Mouse (Mus musculus) gastrocnemius, postnatal 10 days (tissue): Measurements from ENCODE around the gene Ddhd1. TPM values are rescaled to one million over a fixed set of nuclear protein-coding genes. Genes with fewer than 3 reads are reported as not detected.

Experiments used
- DNase-seq: peaks from one replicate; pipeline ENCODE4 v3.0.0; 2021; ENCODE audit warnings: mixed read lengths
- long read RNA-seq, 2 experiments: library from polyadenylated mRNA; stranded (forward); transcript quantifications; one replicate each; pipeline ENCODE4 v2.0.0; 2021
- total RNA-seq, 2 experiments: library from RNA; stranded (reverse); gene quantifications; 2 replicates each; pipeline ENCODE4 v1.2.3; 2021

The Ddhd1 gene
- total RNA-seq, result 10 to 100 TPM in 1 of 2 experiments, 1 to 10 TPM in 1; 7.4 to 11.2 TPM
- long read RNA-seq, experiment 1, full-length matches to known transcripts, result 5 of 10 reads
- long read RNA-seq, experiment 1, partial matches to known transcripts, result 0 of 10 reads
- long read RNA-seq, experiment 1, other reads (novel, unspliced or antisense), result 5 of 10 reads
- long read RNA-seq, experiment 2, full-length matches to known transcripts, result 6 of 12 reads
- long read RNA-seq, experiment 2, partial matches to known transcripts, result 0 of 12 reads
- long read RNA-seq, experiment 2, other reads (novel, unspliced or antisense), result 6 of 12 reads

DNA sequence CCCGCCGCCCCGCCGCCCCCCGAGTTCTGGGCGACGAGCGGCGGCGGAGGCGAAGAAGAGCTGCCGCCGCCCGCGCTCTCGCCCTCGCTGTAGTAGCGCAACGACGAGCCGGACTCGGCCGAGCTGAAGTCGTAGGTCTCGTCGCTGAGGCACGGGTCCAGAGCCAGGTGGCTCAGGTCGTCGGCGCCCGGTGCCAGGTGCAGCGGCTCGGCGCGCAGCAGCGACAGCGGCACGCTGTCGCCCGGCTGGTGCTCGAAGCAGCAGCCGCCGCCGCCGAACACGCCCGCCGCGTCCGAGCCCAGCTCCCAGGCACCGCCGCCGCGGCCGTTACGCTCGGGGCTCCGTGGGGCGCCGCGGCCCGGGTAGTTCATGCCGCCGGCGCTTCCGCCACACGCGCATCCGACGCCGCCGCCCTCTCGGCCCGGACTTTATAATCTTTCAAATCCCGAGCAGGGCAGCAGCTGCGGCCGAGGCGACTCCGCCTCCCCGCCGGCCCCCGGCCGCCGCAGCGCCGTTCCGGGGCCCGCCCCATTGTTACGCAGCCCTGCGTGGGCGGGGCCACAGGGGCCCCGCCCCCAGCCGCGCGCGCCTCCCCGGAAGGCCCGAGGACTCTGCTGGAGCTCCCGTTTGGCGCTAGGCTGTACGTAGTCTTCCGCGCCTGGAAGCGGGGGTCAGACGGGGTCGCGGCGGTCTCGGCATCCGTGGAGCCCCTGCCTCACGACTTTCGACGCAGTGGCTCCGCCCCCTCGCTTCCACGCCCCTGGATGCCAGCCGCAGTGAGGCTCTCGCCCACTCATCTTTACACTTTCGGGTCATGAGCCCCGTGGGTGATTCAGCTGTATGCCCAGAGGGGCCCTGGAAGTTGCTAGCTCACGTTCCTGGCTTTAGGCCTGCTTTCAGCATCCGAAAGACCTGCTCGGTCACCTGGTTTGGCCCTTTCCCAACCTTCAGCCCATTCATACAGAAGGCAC is at the start of gene Ddhd1:
TSS of gene Ddhd1 (minus strand) at position 503 of the 971 bp plus-strand sequence.
- DNase-seq, result peak; percentile 87

DNA sequence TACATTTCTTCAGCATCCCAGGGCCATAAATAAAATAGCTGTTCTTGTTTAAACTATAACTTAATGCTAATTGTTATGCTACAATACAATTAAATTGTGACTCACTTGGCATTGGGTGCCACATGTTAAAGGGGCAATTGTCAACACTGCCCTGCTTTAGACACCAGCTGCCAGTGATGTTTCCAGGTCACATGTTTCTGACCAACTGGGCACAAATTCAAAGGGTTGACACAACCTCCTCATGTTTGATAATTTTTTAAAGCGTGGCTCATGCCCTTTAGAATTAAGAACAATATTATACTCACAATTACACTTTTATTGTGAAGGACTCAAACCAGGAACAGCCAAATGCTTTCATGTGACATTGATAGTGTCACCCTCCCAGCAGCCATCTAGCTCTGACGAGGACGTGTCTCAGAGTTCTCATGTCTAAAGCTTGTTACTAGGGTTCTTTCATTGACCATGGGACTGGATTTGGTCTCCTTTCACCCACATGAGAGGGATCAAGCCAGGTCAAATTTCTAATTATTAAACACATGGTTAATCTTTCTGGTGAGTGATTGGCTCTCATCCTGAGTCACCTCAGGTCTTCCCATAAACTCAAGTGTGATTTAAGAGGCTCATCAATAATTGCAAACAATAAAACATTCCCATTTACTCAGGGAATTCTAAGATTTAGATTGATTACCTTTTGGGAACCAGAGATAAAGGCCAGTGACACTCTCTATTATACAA is 49.4 kb upstream of the Ddhd1 start:
- no peak for DNase-seq

DNA sequence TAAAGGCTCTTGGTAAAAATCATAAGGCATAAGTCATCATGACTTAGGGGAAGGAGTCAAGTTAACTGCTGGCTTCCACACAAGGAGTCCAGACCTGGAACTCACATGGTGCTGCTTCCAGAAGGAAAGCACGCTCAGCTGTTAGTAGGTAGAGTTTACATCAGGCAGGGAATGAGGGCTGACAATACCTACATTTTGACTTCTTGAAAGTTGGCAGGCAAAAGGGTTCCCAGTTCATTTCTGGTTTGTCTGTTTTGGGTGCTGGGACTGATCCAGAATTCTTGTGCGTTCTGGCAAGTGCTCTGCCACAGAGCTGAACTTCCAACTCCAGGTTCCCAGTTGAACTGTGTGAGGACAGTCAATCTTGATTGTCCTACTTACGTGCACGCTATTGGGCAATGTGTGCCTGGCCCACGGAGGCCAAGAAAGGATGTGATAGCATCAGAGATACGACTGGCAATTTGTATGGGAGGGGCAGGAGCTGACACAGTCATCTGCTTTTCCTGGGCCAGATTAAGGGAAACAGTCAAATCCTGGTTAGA is 42.2 kb upstream of the Ddhd1 start:
- DNase-seq, result no peak

DNA sequence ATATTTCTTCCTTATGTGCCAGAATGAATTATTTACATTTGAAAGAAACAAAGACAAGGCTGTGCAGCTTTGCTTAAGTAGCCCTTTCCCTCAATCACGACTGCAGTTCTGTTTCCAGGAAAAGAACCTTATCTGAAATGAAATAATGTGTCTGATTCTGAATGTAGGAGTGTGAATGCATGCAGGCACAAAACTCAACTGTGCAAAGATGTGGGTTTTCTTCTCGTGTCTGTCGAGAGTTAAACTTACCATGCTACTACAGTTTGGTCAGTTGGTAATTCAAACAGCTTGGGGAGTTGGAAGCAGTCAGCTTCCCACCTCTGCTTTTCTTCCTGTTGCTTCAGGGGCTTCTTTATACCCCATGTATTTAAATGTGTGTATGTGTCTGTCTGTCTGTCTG is 40.9 kb upstream of the Ddhd1 start:
- no peak for DNase-seq

DNA sequence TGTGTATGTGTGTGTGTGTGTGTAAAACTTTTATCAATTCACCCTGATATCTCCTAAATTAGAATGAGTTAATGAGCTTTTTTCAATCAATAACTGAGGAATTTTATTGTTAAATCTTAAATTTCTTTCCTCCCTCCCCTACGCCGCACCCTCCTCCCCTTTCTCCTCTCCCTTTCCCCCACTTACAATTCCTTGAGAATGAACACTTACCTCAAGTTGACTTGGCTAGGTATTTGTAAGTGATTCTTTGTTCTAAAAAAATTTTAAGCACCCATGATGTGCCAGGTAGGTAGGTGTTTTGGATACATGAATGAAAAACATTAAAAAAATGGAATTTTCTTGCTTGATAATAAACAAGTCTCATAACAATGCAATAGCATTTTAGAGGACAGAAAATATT is 38.2 kb upstream of the Ddhd1 start:
- DNase-seq, result no peak

DNA sequence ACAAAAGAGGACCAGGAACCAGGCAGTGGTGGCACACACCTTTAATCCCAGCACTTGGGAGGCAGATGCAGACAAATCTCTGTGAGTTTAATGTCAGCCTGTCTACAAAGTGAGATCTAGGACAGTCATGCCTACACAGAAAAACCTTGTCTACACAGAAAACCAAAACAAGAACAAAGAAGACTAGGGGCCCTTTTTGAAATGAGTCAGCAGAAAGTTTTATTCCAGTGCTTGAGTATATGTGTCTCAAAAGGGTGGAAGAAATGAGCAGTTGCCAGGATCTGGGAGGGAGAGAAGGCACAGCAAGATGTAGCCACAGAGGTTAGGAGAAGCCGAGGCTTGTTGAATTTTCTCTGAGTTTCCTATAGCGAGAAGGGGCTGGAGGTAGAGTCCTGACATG is 35.9 kb upstream of the Ddhd1 start:
- DNase-seq, result no peak

DNA sequence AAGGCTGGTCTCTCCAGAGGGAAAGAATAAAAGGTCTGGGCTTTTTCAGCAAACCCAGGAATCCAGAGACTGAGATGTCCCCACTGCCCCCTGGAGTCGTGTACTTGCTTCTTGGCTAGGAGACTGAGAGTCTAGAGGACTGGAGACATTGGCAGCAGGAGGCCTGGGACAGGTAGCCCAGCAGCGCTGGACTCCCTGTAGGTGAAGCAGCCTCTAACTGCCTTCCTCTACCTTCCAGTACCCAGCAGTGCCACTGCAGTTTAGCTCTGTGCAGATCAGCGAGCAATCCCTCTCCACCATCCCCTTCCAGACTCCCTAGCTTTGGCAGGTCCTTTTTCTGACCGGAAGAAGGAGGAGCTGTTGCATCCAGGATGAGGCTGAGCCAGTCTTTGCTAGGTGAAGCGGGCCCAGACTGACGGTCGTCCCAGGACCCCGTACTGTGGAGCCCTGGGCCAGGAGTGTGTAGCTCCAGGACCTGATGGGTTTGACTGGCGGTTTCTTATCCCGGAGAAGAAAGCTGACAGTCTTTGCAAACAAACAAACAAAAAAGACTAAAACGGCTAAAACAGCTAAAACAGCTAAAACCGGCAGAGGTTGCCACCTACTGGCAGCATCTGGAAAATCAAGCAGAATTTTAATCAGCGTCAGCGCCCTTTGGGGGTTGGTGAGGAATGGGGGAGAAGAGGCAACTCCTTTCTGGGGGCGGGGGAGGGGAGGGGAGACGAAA is 32.7 kb upstream of the Ddhd1 start:
- DNase-seq, result peak; percentile 35

DNA sequence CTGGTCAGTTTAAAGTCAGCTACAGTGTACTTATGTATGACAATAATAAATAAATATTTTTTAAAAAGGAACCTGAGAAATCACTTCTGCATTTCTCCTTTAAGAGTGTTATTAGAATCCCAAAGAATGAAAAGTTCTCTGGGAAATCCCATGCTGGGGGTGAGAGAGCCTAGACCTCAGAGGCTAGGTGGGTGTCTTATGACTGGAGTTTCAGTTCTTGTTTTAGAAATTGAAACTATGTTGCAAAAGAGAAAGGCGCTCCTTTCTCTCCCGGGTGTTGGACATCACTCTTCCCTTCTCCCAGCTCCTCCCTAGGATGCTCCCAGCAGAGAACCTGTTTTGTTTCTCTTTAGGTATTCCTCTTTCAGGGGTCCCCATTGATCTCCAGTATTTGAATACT is 27.4 kb upstream of the Ddhd1 start:
- no peak for DNase-seq

DNA sequence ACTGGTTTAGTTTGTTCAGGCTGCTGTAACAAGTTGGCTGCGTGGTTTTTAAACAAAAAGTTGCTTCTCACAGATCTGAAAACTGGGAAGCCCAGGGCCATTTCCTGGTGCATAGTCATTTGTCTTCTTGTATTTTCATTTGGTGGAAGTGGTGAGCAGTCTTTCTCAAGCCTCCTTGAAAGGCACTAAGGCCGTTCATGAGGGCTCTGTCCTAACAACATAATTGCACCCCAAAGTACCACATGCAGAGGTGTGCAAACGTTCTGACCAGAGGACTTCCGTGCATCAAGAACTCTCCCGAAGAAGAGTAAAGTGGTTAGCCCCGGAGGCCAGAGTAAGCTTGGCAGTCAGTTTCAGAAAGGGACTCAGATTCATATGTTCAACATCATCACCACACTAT is 18.8 kb upstream of the Ddhd1 start:
- no peak for DNase-seq

DNA sequence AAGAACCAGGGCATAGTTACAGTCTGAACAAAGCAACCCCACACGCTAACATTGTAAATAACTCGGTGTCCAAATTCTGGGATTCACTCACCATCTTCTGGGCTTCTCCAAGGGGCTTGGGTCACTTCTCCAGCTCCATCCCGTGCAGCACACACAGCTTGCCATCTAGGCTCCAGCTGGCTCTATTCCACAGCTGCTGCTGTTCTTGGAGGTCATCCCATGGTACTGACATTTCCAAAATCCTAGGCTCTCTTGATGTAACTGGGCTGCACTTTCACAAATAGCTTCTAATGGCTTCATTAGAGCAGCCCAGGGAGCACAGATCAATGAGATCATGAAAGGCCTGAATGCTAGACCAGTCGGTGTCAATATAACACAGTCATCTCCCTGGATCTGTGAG is 10.4 kb upstream of the Ddhd1 start:
- no peak for DNase-seq

DNA sequence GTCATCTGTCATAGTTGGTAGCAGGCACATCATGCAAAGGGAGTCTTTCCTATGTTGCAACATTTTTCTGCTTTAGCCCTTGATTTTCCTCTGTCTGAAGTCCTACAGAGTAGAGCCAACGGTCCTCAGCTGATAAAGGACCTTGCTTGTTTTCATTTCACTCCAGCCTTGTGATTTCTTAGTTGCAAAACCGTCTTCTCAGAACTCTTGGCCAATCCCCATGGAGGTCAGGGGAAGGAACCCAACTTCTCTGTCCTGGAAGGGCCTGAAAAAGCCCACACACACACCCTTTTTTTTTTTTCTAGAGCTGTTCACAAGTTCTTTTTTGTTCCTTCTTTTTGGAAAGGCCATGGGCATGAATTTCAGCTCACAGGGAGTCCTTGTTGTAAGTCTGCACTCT is 9.3 kb upstream of the Ddhd1 start:
- DNase-seq, result no peak

DNA sequence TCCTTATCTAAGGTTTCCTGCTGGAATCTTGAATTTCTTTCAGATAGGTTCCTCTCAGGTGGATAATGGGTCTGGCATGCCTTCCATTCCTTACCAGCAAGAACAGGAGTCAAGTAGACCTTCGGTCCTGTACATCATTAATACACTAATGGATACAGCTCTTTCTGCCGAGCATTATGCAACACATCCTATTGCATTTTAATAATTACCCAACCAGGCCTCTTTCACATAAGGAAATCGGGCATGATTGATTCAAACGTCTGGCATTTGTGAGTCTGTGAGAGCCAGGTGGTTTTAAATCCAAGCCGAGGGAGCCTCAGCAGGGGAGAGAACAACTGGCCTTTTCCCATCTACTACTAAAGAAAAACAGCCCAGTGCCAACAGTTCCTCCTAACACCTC is 3.6 kb upstream of the Ddhd1 start:
- DNase-seq, result no peak

DNA sequence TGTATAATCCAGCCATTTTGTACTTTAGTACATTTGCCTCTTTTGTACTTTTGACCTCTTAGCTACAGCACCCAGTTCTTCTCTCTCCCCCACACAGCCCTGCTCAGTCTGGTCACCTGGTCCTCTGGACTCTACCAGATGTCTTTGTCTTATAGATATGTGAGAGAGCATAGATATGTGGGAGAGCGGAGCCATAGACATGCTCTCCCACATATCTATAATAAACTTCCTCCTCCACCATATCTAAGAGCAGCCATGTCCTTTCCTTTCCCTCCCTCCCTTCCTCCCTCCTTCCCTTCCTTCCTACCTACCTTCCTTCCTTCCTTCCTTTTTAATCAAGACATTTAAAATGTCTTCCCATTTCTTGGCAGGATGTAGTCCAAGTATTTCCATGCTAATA is 2.4 kb upstream of the Ddhd1 start:
- DNase-seq, result no peak

DNA sequence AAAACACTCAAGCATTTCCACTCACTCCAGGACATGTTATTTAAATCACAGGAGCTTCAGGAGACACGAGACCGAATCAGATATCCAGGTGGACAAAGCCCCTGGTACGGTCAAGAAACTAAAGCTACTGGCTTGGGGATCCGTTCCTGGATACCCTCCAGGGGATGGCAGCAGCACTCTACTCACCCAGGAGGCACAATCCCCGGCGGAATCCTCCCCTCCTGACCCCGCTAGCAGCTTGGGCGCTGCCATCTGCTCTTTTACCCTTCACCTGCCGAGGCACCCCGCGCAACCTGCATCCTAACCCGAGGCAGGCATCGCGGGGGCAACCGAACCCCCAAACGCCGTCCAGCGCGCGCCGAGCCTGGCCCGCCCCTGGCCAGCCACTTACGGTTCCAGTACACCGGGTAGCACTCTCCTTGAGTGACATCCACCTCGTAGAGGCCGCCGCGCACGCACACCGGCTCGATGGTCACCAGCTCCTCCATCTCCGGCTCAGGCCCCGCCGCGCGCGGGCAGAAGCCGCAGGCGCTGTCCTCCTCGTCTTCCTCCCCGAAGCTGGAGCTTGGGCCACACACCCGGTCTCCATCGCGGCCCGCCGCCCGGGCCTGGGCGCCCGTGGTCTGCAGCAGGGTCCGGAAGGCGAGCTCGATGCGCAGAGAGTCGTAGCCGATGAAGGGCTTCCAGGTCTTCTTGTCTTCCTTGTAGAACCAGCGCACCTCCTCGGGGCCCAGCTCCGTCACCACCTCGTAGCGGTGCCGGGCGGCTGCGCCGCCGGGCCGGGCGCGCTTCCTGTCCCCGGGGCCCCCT is 907 bp downstream of the Ddhd1 start:
- peak; percentile 56 for DNase-seq

DNA sequence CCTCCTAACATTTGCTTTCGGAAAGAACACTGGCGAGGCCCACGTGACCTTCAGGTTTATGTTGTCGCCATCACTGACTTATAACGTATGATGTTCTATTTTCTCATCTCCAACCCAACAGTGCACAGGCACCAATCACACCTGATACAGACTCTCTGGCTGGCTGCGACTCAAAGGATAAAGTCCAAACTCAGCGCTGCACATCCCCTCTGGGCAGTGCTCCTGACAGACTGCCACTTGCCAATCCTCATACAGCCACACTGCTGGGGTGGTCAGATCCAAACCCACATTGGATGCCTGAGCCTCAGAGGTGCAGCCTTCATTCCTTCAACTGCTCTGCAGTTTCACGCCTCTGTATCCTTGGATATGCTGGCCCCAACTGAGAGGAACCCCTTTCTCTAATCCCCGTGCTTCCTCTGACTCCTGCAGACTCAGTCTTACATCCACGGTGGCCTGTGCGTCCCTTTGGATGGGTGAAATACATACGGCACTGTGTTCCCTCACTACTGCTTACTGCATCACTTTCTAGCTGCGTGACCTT is 3.0 kb downstream of the Ddhd1 start:
- DNase-seq, result no peak

DNA sequence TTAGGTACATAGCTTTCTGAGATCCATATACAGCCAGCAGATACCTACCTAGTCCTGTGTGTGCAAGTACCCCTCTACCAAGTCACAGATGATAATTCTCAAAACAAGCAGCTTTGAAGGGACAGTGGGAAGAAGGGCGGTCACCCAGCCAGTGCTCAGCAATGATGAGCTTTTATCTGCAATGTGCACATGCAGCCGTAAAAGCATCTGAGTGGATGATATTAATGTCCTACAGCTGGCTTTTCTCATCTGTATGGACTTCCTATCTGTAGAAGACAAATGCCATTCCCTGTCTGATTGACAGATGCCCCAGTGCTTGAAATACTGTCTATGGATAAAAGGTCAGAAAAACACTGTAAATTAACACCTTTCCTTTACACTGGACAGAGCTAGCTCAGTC is 4.2 kb downstream of the Ddhd1 start:
- DNase-seq, result no peak

DNA sequence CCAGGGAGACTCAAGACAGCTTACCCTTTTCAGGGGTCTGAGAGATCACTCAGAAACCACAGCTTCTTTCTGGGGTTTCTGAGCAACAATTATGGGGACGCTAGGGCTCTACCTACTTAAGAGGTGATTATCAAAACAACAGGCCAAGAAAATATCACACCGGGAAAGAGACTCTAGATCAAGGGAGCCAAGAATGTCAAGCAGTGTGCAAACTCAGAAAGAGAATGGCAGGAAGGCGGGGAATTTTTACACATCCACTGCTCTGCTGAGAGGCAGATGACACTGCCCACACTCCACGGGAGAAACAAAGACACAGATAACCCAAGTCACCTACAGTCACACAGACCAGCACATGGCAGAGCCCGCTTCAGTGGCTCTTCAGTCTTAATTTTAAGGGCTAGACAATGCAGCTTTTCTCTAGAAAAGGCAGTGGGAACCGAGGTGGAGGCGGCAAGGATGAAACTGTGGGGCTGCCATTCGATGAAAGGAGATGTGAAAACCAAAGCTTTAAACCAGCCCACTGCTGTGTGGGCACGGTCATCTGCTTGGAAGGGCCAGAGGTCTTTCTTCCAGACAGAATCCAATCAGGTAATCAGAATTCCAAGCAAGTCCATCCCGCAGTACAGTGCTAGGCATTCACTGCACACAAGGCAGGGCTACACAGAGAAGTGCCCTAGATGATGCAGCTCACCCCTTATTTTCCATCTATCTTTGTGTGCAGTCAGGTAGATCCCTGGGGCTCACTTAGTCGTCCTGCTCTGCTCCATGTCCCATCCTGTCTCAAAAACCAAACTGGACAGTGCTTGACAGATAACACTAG is 8.7 kb downstream of the Ddhd1 start:
- no peak for DNase-seq

DNA sequence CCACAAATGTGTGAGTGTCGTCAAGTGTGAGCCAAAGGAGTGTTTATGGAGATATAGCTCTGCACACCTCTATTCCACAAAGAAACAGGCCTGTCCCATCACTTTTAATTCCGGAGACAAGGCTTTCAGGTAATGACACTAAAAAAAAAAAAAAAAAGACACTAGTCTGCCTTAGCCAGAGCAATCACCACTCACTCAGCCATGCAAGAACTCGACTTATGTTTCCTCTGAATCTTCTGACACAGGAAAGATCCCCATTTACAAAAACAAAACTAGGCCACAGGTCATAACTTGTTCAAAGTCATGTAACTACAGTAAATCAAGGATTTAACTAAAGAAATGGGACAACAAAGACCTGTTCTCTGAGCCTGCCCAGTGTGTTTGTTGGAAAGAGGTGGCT is 9.8 kb downstream of the Ddhd1 start:
- DNase-seq, result no peak

DNA sequence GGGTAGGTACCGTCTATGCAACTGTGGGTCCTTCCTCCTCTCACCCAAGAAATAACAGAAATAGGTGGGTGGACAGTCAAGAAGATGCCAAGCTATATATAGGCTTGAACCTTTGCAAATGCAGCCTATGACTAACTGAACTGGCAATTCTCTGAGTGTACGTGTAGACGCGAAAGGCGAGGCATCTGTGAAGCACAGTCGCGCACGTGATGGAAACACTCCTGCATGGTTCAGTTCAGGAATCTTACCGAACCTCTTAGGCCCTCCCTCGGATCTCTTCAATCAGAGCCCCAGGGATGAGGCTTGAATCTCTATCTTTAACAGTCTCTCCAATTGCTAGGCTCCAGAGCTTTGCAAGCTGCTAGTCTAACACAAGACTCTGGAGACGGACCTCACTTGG is 10.3 kb downstream of the Ddhd1 start:
- no peak for DNase-seq

DNA sequence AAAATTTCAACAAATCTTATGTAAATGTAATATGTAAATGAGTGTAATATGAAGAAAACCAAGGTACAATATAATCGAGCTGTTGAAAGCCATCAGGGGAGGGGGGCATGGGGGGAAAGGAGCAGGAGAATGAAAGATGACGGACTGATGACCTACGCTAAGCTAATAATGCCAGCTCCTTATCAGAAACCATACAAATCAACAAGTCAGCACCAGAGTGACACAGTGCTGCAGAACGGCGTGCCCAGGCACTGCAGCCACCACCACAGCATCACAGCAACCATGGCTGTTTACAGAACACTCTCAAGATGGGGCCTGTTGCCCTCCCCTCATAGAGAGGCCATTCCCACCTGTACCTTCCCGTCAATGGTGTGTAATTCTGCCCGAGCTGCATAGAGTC is 10.8 kb downstream of the Ddhd1 start:
- DNase-seq, result no peak
